Mouse (Mus musculus) lung, adult 2 months (tissue): ENCODE data around the gene Neurog2. TPM values are rescaled to one million over a fixed set of nuclear protein-coding genes. Genes with fewer than 3 reads are reported as not detected.

Experiments used
- DNase-seq: peaks from one replicate; pipeline ENCODE4 v3.0.0; 2022
- H3K4me1 ChIP-seq: fragments of 200-500 bp; 2 replicates; pipeline ENCODE4 v1.6.1; 2011; ENCODE audit warnings: low read length; ENCODE audit not compliant: control insufficient read depth, insufficient read depth
- H3K4me3 ChIP-seq: fragments of 200-500 bp; replicated peaks from 2 replicates; pipeline ENCODE3; 2011; ENCODE audit warnings: low read depth, mild to moderate bottlenecking, control low read depth, low read length; ENCODE audit errors: extremely low read depth
- CTCF ChIP-seq: fragments of 200-500 bp; IDR thresholded peaks from 2 replicates; pipeline ENCODE4 v1.5.1; 2011; ENCODE audit warnings: mild to moderate bottlenecking, low read length, control low read depth; ENCODE audit not compliant: insufficient read depth
- POLR2A ChIP-seq: fragments of 200-500 bp; IDR thresholded peaks from 2 replicates; pipeline ENCODE4 v1.6.1; 2011; ENCODE audit warnings: low read depth, mild to moderate bottlenecking, control low read depth, low read length, borderline replicate concordance; ENCODE audit errors: extremely low read depth
- WGBS: fragments of 180-500 bp; shearing (Covaris S2); methylation state at CpG from one replicate; pipeline ENCODE4 v1.1.7; 2018; 5-methylcytosine and 5-hydroxymethylcytosine counted together
- polyA plus RNA-seq: library from polyadenylated mRNA; depleted of rRNA; stranded (reverse); fragments of >200 nt; gene quantifications from 2 replicates; pipeline ENCODE4 v1.2.3, GENCODE M21; 2012; rRNA removed

The Neurog2 gene
- polyA plus RNA-seq = not detected in 2 replicates

DNA sequence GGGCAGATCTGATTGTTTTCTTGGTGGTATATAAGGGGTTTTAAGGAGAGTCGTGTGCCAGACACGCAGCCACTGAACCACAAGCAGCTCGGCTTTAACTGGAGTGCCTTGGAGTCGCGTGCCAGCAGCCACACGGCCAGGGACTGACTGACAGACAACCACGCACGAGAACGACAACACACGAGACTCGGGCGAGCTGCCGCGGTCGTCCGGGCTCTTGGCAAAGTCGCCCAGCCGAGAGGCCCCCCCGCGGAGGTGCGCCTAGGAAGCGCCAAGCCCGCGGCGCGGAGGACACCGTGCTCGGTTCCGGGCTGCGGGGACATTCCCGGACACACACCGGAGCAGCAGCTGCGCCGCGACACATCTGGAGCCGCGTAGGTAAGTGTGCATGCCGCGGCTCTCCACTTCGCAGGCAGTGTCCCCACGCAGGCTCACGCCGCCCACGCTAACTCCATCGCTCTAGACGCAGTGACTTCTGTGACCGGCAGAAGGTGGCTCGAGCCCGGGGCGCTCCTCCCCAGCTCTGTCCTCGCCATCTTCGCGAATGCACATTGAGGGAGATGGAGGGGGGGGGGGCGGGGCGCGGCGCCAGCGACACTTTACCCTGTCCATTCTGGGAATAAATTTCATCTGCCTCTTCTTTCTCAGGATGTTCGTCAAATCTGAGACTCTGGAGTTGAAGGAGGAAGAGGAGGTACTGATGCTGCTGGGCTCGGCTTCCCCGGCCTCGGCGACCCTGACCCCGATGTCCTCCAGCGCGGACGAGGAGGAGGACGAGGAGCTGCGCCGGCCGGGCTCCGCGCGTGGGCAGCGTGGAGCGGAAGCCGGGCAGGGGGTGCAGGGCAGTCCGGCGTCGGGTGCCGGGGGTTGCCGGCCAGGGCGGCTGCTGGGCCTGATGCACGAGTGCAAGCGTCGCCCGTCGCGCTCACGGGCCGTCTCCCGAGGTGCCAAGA lies at the start of gene Neurog2:
Neurog2 (plus strand) TSS at position 56 of the 953 bp plus-strand sequence.
- 1% methylated on average over 92 of the region's 92 CpGs for WGBS

DNA sequence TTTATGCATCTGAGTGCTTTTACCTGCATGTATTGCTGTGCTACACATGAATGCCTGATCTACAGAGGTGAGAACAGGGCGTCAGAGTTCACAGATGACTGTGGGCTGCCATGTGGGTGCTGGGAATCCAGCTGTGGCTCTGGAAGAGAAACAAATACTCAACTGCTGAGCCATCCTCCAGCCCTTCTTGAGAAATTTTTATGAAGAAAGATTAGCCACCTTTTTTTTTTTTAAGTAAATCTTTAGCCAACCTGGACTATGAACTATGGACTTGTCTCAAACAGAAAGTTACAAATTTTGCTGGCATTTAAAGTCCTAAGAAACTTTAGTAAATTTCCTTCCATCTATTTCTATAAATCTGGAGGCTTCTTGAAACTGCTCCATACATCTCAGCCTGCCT lies 35.8 kb upstream of the Neurog2 start:
- no peak for TF ChIP-seq CTCF
- TF ChIP-seq POLR2A = no peak
- 91% methylated on average over 1 of the region's 1 CpGs for WGBS
- Histone ChIP-seq H3K4me1 (no peaks in the 10 kb centered on the region), H3K4me3 (no peak overlapping the region)
- DNase-seq = no peak

More for the DNA sequence above, at the start of gene Neurog2:
- Histone ChIP-seq H3K4me1 (peaks cover 10% of the 10 kb centered on the region), H3K4me3 (peak within 1 kb of the TSS; percentile 50)
- no peak for DNase-seq
- no peak for TF ChIP-seq POLR2A
- TF ChIP-seq CTCF = no peak

DNA sequence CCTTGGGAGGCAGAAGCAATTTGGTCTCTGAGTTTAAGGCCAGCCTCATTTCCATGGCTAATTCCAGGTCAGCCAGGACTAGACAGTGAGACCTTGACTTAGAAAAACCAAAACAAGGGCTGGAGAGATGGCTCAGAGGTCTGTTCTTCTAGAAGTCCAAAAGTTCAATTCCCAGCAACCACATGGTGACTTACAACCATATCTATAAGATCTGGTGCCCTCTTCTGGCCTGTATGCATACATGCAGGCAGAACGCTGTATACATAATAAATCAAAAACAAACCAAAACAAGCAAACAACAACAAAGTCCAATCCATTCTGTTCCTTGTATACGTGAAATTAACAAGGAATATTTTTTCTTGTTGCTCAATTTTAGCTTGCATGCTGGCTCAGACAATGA lies 24.8 kb upstream of the Neurog2 start:
- DNase-seq = no peak
- WGBS = 80% methylated on average over 2 of the region's 2 CpGs
- Histone ChIP-seq H3K4me1 (no peaks in the 10 kb centered on the region), H3K4me3 (no peak overlapping the region)
- TF ChIP-seq POLR2A (no peak), CTCF (no peak)

DNA sequence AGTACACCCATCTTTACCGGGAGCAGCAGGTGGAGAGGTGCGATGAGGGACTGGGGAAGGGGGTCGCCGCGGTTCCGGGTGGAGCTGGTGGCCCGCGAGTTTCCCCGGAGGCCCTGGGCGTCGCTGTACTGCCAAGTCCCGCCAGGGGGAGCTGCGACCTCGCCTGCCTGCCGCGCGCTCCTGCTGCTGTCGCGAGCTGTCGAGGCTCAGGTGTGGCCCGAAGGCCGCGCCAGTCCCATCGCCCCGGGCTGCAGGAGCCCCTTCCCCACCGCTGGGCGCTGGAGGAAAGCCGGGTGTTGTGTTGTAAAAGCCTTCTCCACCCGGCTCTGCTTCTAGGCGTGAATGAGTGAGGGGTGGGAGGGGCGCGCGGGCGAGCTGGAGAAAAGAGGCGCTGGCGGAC lies 7.6 kb upstream of the Neurog2 start:
- TF ChIP-seq CTCF (peak; percentile 55), POLR2A (no peak)
- H3K4me1 ChIP-seq = peaks cover 2% of the 10 kb centered on the region; the same call in 1 of the 2 replicates
- H3K4me3 ChIP-seq = no peak overlapping the region
- peak; percentile 76 for DNase-seq
- WGBS = under 1% methylated on average over 36 of the region's 36 CpGs

DNA sequence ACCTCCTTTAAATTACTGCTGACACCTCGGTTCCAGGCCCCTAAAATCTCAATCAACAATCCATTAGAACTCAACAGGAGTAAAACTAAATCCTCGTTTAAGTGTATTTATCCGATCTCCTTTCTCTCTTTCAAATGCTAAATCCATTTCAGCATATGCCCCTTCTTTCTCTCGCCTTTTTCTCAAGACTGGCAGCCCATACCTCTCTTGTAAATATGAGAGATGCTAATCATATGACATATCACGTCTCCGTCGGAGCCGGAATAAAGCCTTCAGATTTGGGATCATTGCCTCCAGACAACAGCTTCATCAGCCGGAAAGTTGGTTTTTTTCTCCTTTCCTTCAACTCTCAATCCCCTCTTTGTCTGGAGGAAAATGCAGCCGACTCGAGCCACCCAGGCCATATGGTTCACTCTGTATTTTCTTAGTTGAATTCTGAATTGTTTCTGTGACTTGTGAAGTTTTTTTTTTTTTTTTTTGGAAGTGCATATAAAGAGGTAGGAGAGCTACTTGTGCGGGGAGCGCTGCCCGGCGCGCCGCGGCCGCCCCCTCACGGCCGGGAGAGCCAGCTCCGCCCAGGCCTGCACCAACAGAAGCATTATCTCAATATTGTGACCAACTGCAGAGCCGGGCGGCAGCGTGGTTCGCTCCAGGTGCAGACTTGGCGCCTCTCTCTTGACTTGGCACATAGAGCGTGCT lies 7.1 kb upstream of the Neurog2 start:
- no peak for DNase-seq
- TF ChIP-seq CTCF (no peak), POLR2A (no peak)
- Histone ChIP-seq H3K4me3 (no peak overlapping the region), H3K4me1 (peaks cover 2% of the 10 kb centered on the region; the same call in 1 of the 2 replicates)
- 4% methylated on average over 28 of the region's 28 CpGs for WGBS

DNA sequence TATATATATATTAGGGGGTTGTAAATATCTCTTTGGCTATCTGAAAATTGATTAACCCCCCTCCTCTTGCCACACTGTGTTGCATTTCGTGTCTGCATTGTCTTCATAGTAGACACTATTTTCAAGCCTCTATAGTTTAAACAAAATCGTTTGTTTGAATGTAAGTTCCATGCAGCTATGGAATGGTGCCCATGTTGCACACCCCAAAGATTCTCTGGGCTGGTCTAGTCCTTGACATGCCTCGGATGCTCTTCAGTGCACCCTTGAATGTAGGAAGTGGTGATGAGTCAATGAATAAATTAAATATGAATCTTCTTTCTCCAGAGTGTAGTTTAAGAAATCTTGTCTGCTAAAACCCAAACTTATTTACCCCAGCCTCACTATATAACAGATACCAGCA lies 6.4 kb upstream of the Neurog2 start:
- TF ChIP-seq POLR2A = no peak
- no peak for TF ChIP-seq CTCF
- Histone ChIP-seq H3K4me1 (peaks cover 2% of the 10 kb centered on the region; the same call in 1 of the 2 replicates), H3K4me3 (no peak overlapping the region)
- no peak for DNase-seq
- 13% methylated on average over 3 of the region's 3 CpGs for WGBS

DNA sequence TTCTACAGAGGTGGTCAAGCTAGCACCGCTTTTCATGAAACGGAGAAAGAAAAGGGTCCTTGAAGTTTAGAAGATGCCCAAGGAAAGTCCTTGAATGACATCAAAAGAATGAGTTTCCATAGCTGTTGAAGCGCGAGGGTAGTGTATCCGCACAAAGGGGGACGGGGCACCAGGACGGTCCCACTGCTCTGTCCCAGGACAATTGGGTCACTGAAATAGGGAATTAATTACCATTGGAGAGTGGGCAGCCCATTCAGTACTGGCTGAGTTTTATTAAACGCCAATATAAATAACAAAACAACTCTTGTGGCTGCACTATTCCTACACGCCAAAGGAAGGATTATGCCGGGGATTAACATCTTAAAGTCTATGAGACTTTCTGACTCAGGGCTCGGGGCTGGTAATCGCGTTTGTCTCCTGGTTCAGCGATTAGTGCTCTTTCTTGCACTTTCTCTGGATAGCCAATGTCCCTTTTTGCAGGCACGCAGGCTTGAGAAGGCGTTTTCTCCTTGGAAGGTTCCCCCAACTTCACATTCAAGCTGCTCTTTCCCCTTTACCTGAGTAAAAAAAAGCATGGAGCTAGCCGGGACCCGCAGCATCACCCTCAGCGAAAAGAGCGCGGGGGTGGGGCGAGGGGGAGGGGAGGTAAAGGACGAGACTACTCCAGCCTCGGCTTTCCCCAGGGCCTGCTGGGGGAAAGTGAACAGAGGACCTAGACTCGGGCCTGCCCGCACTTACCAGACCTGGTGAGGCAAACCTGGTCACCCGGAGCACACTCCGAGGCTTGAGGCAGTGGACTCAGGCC lies 5.6 kb upstream of the Neurog2 start:
- no peak for TF ChIP-seq POLR2A
- TF ChIP-seq CTCF = no peak
- Histone ChIP-seq H3K4me3 (no peak overlapping the region), H3K4me1 (peaks cover 2% of the 10 kb centered on the region; the same call in 1 of the 2 replicates)
- 6% methylated on average over 28 of the region's 28 CpGs for WGBS
- DNase-seq = no peak

DNA sequence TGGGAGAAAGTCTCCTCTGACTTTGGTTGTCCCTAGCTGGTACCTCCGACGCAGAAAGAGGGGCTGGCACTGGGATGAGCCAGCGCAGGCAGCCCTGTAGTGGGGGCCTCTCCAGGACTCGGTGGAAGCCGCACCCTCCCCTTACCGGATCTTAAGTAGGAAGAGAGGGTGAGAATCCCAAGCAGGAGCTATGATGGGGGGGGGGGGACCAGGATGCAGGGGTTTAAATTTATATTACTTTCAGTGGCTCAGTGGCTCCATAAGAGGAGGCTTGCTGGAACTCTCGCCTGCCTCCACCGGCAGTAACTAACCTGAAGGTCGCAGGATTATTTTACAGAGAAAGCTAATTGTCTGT lies 5.0 kb upstream of the Neurog2 start:
- peaks cover 3% of the 10 kb centered on the region for H3K4me1 ChIP-seq
- TF ChIP-seq CTCF (no peak), POLR2A (no peak)
- H3K4me3 ChIP-seq = no peak overlapping the region
- WGBS = 1% methylated on average over 9 of the region's 9 CpGs
- DNase-seq = no peak

DNA sequence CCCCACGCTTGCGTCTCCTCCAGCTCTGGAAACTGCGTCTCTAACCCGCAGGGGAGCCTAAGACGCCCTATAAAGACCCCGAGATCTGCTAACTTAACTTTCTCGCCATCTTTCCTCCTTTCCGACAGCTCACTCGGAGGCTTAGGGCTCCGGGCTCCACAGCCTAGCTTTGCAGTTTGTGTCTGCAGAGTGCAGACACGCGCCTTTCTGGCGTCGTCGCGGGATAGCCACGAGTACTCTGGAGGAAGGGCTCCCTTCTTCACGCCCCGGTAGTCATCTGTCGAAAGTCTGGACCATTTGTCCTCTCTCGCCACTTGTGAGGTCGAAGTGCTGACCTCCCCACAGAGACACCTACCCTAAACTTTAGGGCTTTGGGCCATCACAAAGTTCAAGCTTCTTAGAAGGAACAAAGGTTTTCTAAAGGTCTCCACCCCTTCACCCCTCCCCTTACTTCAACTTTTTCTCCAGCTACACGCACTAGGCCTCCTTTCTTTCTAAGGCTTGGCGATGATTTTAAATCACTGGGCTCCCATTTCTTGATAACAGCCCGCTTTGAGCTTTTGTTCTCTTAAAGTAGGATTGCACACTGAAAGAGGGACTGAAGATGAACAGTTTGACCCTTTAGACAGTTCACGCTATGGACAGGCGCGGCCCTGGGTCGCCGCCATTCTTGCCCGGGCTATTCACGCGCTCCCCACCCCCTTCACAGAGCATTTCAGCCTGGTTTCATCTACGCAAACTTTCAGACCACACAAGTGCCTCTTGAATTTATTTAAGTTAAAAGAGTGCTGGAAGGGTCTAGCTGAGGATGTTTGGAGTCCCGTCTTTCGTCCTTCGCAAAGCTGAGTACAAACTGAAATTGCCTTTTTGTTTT lies 4.4 kb upstream of the Neurog2 start:
- no peak for DNase-seq
- Histone ChIP-seq H3K4me3 (no peak overlapping the region), H3K4me1 (peaks cover 7% of the 10 kb centered on the region)
- 6% methylated on average over 37 of the region's 37 CpGs for WGBS
- TF ChIP-seq CTCF (no peak), POLR2A (no peak)

DNA sequence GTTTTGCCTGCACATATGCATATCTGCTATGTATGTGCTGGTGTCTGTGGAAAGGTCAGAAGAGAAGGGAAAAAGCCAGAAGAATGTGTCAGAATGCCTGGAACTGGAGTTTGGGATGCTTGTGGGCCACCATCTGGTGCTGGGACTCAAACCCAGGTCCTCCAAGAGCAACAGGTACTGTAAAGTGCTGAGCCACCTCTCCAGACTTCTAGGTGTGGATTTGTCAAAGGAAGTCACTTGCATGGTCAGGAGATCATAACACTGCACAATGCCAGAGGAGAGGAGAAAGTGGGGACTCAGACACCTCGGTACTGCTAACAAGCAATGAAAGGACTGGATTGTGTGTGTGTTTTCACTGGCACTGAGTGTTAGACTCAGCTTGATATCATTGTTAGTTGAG lies 2.7 kb upstream of the Neurog2 start:
- peaks cover 12% of the 10 kb centered on the region for H3K4me1 ChIP-seq
- no peak overlapping the region for H3K4me3 ChIP-seq
- 5% methylated on average over 1 of the region's 1 CpGs for WGBS
- no peak for DNase-seq
- TF ChIP-seq CTCF (no peak), POLR2A (no peak)
